Mouse (Mus musculus) hindbrain, embryonic 14.5 days (tissue): ENCODE measurements around the gene Gm12394. TPM values are rescaled to one million over a fixed set of nuclear protein-coding genes. Genes with fewer than 3 reads are reported as not detected.

Experiments
- polyA plus RNA-seq: library from polyadenylated mRNA; unstranded; fragments of >200 nt; fragmentation: Nextera tagmentation; extraction: Ambion mirVana; gene quantifications from 2 replicates; pipeline ENCODE4 v1.2.1, GENCODE M21; 2014

Gene Gm12394
- polyA plus RNA-seq, 1 experiment from 2014 or later = 0.62 TPM

Other genes with a start within 250 kb of the Gm12394 start
- not detected in 2 replicates for gene Gm10591, start 244.6 kb downstream of the Gm12394 start, polyA plus RNA-seq
- 0.65 TPM in 1 of 2 replicates, not detected in the other for gene Gm2564, start 227.1 kb downstream of the Gm12394 start, polyA plus RNA-seq
- gene Ccl27b, start 201.5 kb downstream of the Gm12394 start, polyA plus RNA-seq = not detected in 2 replicates
- not detected in 2 replicates for gene Il11ra2, start 194.9 kb downstream of the Gm12394 start, polyA plus RNA-seq
- 0.37 and 0.67 TPM in 2 replicates for gene 4930578G10Rik, start 121.2 kb downstream of the Gm12394 start, polyA plus RNA-seq
- gene Ccl19, start 100.2 kb downstream of the Gm12394 start, polyA plus RNA-seq = not detected in 2 replicates
- gene Ccl21a, start 82.8 kb downstream of the Gm12394 start, polyA plus RNA-seq = 1.4 and 1.7 TPM in 2 replicates
- gene Fam205a1, start 2.9 kb downstream of the Gm12394 start, polyA plus RNA-seq = 0.10 and 0.12 TPM in 2 replicates
- 1.5 and 2.4 TPM in 2 replicates for gene Fam205c, start 17.5 kb upstream of the Gm12394 start, polyA plus RNA-seq
- gene Phf24, start 59.9 kb upstream of the Gm12394 start, polyA plus RNA-seq = 43.5 and 47.8 TPM in 2 replicates
- gene Dnajb5, start 93.0 kb upstream of the Gm12394 start, polyA plus RNA-seq = 38.5 and 42.0 TPM in 2 replicates
- gene 1700022I11Rik, start 112.8 kb upstream of the Gm12394 start, polyA plus RNA-seq = 0.63 and 0.71 TPM in 2 replicates
- 470 and 518 TPM in 2 replicates for gene Vcp, start 143.7 kb upstream of the Gm12394 start, polyA plus RNA-seq
- gene Fancg, start 153.7 kb upstream of the Gm12394 start, polyA plus RNA-seq = 15.6 and 20.1 TPM in 2 replicates
- gene Pigo, start 169.0 kb upstream of the Gm12394 start, polyA plus RNA-seq = 24.2 and 27.1 TPM in 2 replicates
- 215 and 231 TPM in 2 replicates for gene Stoml2, start 174.9 kb upstream of the Gm12394 start, polyA plus RNA-seq
- 22.6 and 22.9 TPM in 2 replicates for gene Fam214b, start 189.4 kb upstream of the Gm12394 start, polyA plus RNA-seq
- 18.9 and 19.5 TPM in 2 replicates for gene Unc13b, start 202.2 kb upstream of the Gm12394 start, polyA plus RNA-seq